24 mouse cellular contexts compared by ENCODE assay signal in the genomic region with DNA sequence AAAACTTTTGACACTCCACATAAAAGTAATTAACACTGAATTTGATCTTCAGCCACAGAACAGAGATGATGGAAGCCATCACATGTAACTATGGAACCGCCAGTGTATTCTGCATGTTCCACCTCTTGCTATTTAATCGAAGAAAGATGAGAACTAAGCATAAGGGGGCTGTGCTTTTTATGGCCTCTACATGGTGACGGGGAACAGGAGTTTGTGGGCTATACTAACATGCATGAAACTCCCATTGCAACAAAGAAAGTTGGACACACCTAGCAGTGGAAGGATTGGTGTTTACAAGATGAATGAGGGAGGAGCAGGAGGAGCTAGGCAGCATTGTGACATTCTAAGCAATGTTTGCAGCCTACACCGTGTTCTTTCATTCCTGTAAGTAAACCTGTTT. TPM values are rescaled to one million over a fixed set of nuclear protein-coding genes. Genes with fewer than 3 reads are reported as not detected.
"Had no signal": no experiment of that assay in that cellular context is flagged by ENCODE, and none has a peak within 500 bp of the region (broad histone marks: within the 10 kb centered on the region; RNA-seq: fewer than 3 reads in every experiment).

A gene (plus strand): TSS at position 301 of the 400 bp plus-strand sequence.

- H3K9me3 ChIP-seq: midbrain, embryonic 10.5 days; midbrain, embryonic 12.5 days; neural tube, embryonic 13.5 days; neural tube, embryonic 15.5 days had no signal

- DNase-seq: lung, adult 18-20 months; lung, embryonic 14.5 days; lung, postnatal 10 days; lung, postnatal 4 days; midbrain, embryonic 14.5 days; retina, postnatal 1 day; right cerebral cortex, postnatal 25 days; right cerebral cortex, postnatal 4 days; spleen, adult 18-20 months; thymus, adult 2 months; thymus, postnatal 25 days; thymus, postnatal 4 days had no signal

- ATAC-seq: midbrain, embryonic 16.5 days had no signal

- H3K27ac ChIP-seq: midbrain, embryonic 10.5 days; midbrain, embryonic 12.5 days; neural tube, embryonic 13.5 days; neural tube, embryonic 15.5 days had no signal

- H3K4me3 ChIP-seq: midbrain, embryonic 10.5 days; midbrain, embryonic 12.5 days; myocyte; neural tube, embryonic 13.5 days; neural tube, embryonic 15.5 days had no signal

- H3K4me1 ChIP-seq: midbrain, embryonic 10.5 days; midbrain, embryonic 12.5 days; neural tube, embryonic 13.5 days; neural tube, embryonic 15.5 days had no signal

- H3K36me3 ChIP-seq: midbrain, embryonic 10.5 days; midbrain, embryonic 12.5 days; neural tube, embryonic 13.5 days; neural tube, embryonic 15.5 days had no signal

- H3K27me3 ChIP-seq: midbrain, embryonic 12.5 days; neural tube, embryonic 13.5 days; neural tube, embryonic 15.5 days had no signal

- H3K4me2 ChIP-seq: lung, embryonic 14.5 days; midbrain, embryonic 12.5 days; neural tube, embryonic 13.5 days; neural tube, embryonic 15.5 days had no signal

- H3K9ac ChIP-seq: lung, embryonic 14.5 days; midbrain, embryonic 12.5 days; neural tube, embryonic 13.5 days; neural tube, embryonic 15.5 days had no signal

RNA-seq across cellular contexts. Expression of the gene that starts here (rescaled TPM):
- total RNA-seq: megakaryocyte, adult 5-6 weeks; megakaryocyte-erythroid progenitor cell, adult 5-6 weeks had no signal
- polyA plus RNA-seq: lung, embryonic 14.5 days; midbrain, embryonic 10.5 days; midbrain, embryonic 12.5 days; midbrain, embryonic 14.5 days; midbrain, embryonic 16.5 days; myocyte; neural tube, embryonic 11.5 days; neural tube, embryonic 13.5 days; small intestine, adult 2 months; stomach, embryonic 14.5 days; testis, adult 2 months had no signal
